Mouse (Mus musculus) inflammation-experienced regulatory T-cells, adult 6 months (primary cell): ENCODE measurements around the gene Ppfibp2. TPM values are rescaled to one million over a fixed set of nuclear protein-coding genes. Genes with fewer than 3 reads are reported as not detected.
A peak's percentile ranks its signal among the peaks of the same experiment; 100 is the strongest.

ENCODE experiments used
- ATAC-seq: one replicate; pipeline ENCODE4 v1.8.0; 2017
- polyA plus RNA-seq, 3 experiments: library from polyadenylated mRNA; unstranded; fragments of 100-300 nt; shearing (Covaris generic); gene quantifications; one replicate each; pipeline ENCODE4 v1.2.1; 2017

Gene Ppfibp2
- polyA plus RNA-seq = under 1 TPM; 0.47 to 0.63 (median 0.57) TPM

GRCm38 (mm10) chr7:107594857-107595402 lies at the start of gene Ppfibp2:
Gene Ppfibp2, plus strand, starts transcription at chr7:107595207.
- ATAC-seq = peak; percentile 77

- ATAC-seq = no peak
Measured at GRCm38 (mm10) chr7:107547872-107548271, 47.1 kb upstream of the Ppfibp2 start.

GRCm38 (mm10) chr7:107553461-107553860 lies 41.5 kb upstream of the Ppfibp2 start:
- no peak for ATAC-seq

- ATAC-seq = no peak
Measured at GRCm38 (mm10) chr7:107555906-107556305, 39.1 kb upstream of the Ppfibp2 start.

- no peak for ATAC-seq
Measured at GRCm38 (mm10) chr7:107560675-107561074, 34.3 kb upstream of the Ppfibp2 start.

- no peak for ATAC-seq
Measured at GRCm38 (mm10) chr7:107561584-107561983, 33.4 kb upstream of the Ppfibp2 start.

GRCm38 (mm10) chr7:107563727-107564126 lies 31.3 kb upstream of the Ppfibp2 start:
- ATAC-seq = no peak

- no peak for ATAC-seq
Measured at GRCm38 (mm10) chr7:107567261-107567671, 27.7 kb upstream of the Ppfibp2 start, which contains the start of gene Olfml1. Gene Olfml1, plus strand, starts transcription at chr7:107567446.

GRCm38 (mm10) chr7:107567674-107568073 lies 27.3 kb upstream of the Ppfibp2 start:
- no peak for ATAC-seq

- ATAC-seq = no peak
Measured at GRCm38 (mm10) chr7:107568971-107569370, 26.0 kb upstream of the Ppfibp2 start.

- no peak for ATAC-seq
Measured at GRCm38 (mm10) chr7:107573856-107574255, 21.2 kb upstream of the Ppfibp2 start.

- no peak for ATAC-seq
Measured at GRCm38 (mm10) chr7:107574276-107574675, 20.7 kb upstream of the Ppfibp2 start.

- no peak for ATAC-seq
Measured at GRCm38 (mm10) chr7:107592641-107593040, 2.4 kb upstream of the Ppfibp2 start.

- ATAC-seq = peak; percentile 9
Measured at GRCm38 (mm10) chr7:107593904-107594303, 1.1 kb upstream of the Ppfibp2 start.

- ATAC-seq = peak; percentile 69
Measured at GRCm38 (mm10) chr7:107594325-107594856, 616 bp upstream of the Ppfibp2 start.

- ATAC-seq = no peak
Measured at GRCm38 (mm10) chr7:107595426-107595825, 419 bp downstream of the Ppfibp2 start.

GRCm38 (mm10) chr7:107596753-107597152 lies 1.7 kb downstream of the Ppfibp2 start:
- no peak for ATAC-seq

- ATAC-seq = no peak
Measured at GRCm38 (mm10) chr7:107597956-107598355, 2.9 kb downstream of the Ppfibp2 start.

GRCm38 (mm10) chr7:107600651-107601050 lies 5.6 kb downstream of the Ppfibp2 start:
- no peak for ATAC-seq

GRCm38 (mm10) chr7:107602505-107602904 lies 7.5 kb downstream of the Ppfibp2 start:
- ATAC-seq = no peak

GRCm38 (mm10) chr7:107602913-107603312 lies 7.9 kb downstream of the Ppfibp2 start:
- ATAC-seq = no peak

- ATAC-seq = no peak
Measured at GRCm38 (mm10) chr7:107607766-107608165, 12.8 kb downstream of the Ppfibp2 start.

GRCm38 (mm10) chr7:107609622-107610255 lies 14.7 kb downstream of the Ppfibp2 start:
- ATAC-seq = peak; percentile 77

- ATAC-seq = no peak
Measured at GRCm38 (mm10) chr7:107610880-107611279, 15.9 kb downstream of the Ppfibp2 start.
